Mouse (Mus musculus): ENCODE data around the gene Arhgef3. TPM values are rescaled to one million over a fixed set of nuclear protein-coding genes. Genes with fewer than 3 reads are reported as not detected.

Arhgef3 gene
- 2.9 and 4.5 TPM in 2 replicates for polyA plus RNA-seq (2012; rRNA removed)

DNA sequence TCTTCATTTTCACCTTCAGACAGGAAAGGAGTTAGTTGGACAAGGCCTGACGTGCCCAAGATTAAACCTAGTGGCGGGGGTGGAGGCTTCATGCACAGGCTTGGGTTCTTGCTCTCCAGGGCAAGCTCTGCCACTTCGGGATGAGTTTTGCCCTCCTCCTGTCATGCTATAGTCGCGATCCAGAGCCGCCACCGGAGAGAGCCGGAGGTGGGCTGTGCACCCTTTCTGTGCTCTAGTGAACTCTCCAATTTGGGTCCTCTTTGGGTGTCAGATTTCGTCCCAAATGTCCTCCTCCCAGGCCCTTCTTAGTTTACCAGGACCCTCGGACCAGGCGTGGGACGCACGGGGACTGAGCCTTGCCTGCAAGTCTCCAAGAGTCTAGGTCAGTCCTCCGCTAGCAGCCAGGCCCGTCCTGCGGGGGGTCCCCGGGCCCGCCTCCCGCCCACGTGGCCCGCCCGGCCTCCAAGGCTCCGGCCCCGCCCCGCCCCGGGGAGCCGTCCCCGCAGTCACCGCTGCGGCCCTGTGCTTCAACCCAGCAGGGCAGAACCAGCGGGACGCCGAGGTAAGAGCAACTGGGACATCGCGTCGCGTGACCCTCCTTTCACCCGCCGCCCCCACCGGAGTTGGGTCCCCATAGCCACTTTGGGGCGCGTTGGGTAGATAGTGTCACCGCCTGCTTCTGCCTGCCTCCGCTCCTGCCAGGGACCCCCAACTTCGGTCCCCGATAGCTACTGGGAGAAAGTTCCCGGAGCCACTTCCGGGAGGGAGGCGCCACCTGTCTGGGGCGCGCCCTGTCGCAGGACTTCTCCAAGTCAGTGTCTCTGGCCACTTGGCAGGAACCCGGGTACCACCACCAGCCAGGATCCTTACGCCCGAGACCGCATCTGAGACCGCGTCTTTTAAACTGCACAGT is at the start of gene Arhgef3:
Arhgef3 (plus strand) TSS at position 538 of the 913 bp plus-strand sequence.

GRCm38 (mm10) chr14:27428573-27428972 is 313.9 kb downstream of the Arhgef3 start, which contains the start of gene Fam208a:
TSS of gene Fam208a (plus strand) at chr14:27428834.

Other genes with a start within 250 kb of the Arhgef3 start
- 0.08 TPM in 1 of 2 replicates, not detected in the other for gene Asb14, start 220.3 kb upstream of the Arhgef3 start, polyA plus RNA-seq (2012; rRNA removed)
- 26.0 and 29.9 TPM in 2 replicates for gene Appl1, start 143.7 kb upstream of the Arhgef3 start, polyA plus RNA-seq (2012; rRNA removed)
- not detected in 2 replicates for gene Hesx1, start 120.5 kb upstream of the Arhgef3 start, polyA plus RNA-seq (2012; rRNA removed)
- gene Il17rd, start 76.0 kb upstream of the Arhgef3 start, polyA plus RNA-seq (2012; rRNA removed), result 5.0 and 7.3 TPM in 2 replicates

Measured in central nervous system, embryonic 14 days (tissue).